8 mouse cellular contexts compared by ENCODE assay signal in the genomic region with DNA sequence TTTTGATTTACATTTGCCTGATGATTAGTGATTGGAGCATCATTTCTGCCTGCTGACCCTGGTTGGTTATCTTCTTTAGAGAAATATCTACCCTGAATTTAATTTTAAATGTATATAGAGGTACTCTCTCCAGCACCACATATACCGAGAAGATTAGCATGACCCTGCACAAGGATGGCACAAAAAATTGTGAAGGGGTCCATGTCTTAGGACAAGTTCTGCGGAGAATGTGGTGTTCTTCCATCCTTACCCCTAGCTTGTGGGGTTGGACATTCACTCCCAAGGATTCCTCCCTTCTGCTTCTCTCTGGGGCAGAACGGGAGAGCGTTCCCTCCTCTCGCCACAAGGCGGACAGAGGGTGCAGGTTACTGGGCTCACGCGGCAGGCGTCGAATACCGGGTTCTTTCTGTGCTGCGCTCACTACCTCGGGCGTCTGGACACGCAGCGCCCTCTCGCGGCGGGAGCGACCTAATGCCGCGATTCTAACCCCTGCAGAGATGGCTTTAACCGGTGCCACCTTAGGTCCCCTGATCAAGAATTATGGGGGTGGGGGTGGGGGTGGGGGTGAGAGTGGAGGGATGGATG.
DNase-seq lines count a peak whose midpoint lies in the region; ATAC-seq lines count a peak whose summit lies in the region.

No protein-coding gene starts in this region.

- peak; percentile 82 for DNase-seq in T-cell, adult 2 months (ENCODE audit: low spot score)
- DNase-seq in cerebellum, postnatal 4 days (ENCODE audit: low spot score in 2 of 2), result peak; percentile 70 to 77
- DNase-seq in gastrocnemius, adult 8-10 months (ENCODE audit: low spot score in 2 of 2), result peak; percentile 23 to 50
- DNase-seq in induced T-regulatory cell, adult 2 months (ENCODE audit: low read depth), result peak; percentile 88
- DNase-seq in left cerebral cortex, adult 8-10 months (ENCODE audit: low spot score in 2 of 2), result peak; percentile 24 to 29
- DNase-seq in right cerebral cortex, postnatal 10 days (ENCODE audit: low spot score in 2 of 2), result peak; percentile 70 to 76
- DNase-seq in urinary bladder, postnatal 10 days (ENCODE audit: low spot score), result peak; percentile 29

- ATAC-seq in megakaryocyte progenitor cell, adult 5-6 weeks (replicated peaks; ENCODE audit: poor library complexity), result peak; percentile 100

Comparison
In these comparisons a context has a peak if more than half of its experiments do, and no peak if none do; other contexts are left out.
1. Peak in every context shown above with its lines: DNase-seq and ATAC-seq.
2. DNase-seq: peak in every context shown above with its lines; median percentile 88 in induced T-regulatory cell, adult 2 months; 82 in T-cell, adult 2 months; 74 in cerebellum, postnatal 4 days; 73 in right cerebral cortex, postnatal 10 days; 36 in gastrocnemius, adult 8-10 months; 29 in urinary bladder, postnatal 10 days; 26 in left cerebral cortex, adult 8-10 months.